Comparison of ENCODE assay signal across 24 mouse cellular contexts in genomic region chr9:92387404-92387803, GRCm38 (mm10).
A peak's percentile ranks its signal among the peaks of the same experiment; 100 is the strongest.
DNase-seq lines count a peak whose midpoint lies in the region; ATAC-seq and TF ChIP-seq lines count a peak whose summit lies in the region.
"Had no signal": no experiment of that assay in that cellular context is flagged by ENCODE, and none has a peak within 500 bp of the region (broad histone marks: within the 10 kb centered on the region; RNA-seq: fewer than 3 reads in every experiment).

No protein-coding gene starts in this region.

- H3K4me2 ChIP-seq in liver, postnatal 0 days (ENCODE audit: low read depth, low read length): no peak overlapping the region
- H3K4me2 ChIP-seq: embryonic facial prominence, embryonic 15.5 days; forebrain, embryonic 12.5 days; heart, embryonic 11.5 days; heart, embryonic 15.5 days; hindbrain, embryonic 13.5 days had no signal

- no peak for TF ChIP-seq EP300 in liver, postnatal 0 days (IDR thresholded peaks at IDR 0.05; ENCODE audit: low read depth)

- no peaks in the 10 kb centered on the region for H3K36me3 ChIP-seq in liver, postnatal 0 days (replicated peaks; ENCODE audit: insufficient read depth, low read length)
- H3K36me3 ChIP-seq: embryonic facial prominence, embryonic 15.5 days; forebrain, embryonic 12.5 days; heart, embryonic 15.5 days; hindbrain, embryonic 13.5 days had no signal

- ATAC-seq in liver, postnatal 0 days: peak; percentile 32; the same call in 1 of the 2 replicates
- peak; percentile 74 for ATAC-seq in megakaryocyte, adult 5-6 weeks (ENCODE audit: poor library complexity, severe bottlenecking)
- ATAC-seq: forebrain, embryonic 16.5 days; hindbrain, postnatal 0 days; Patski had no signal

- H3K4me3 ChIP-seq in liver, postnatal 0 days (ENCODE audit: low read depth, low read length): no peak overlapping the region
- H3K4me3 ChIP-seq: embryonic facial prominence, embryonic 15.5 days; erythroblast, embryonic 14.5 days; forebrain, embryonic 12.5 days; heart, adult 2 months; heart, embryonic 15.5 days; hindbrain, embryonic 13.5 days had no signal

- H3K4me1 ChIP-seq in liver, postnatal 0 days (ENCODE audit: insufficient read depth): no peaks in the 10 kb centered on the region
- H3K4me1 ChIP-seq: embryonic facial prominence, embryonic 15.5 days; forebrain, embryonic 12.5 days; heart, embryonic 15.5 days; hindbrain, embryonic 13.5 days had no signal

- H3K27ac ChIP-seq in liver, postnatal 0 days (ENCODE audit: low read depth): no peak overlapping the region
- H3K27ac ChIP-seq: embryonic facial prominence, embryonic 15.5 days; forebrain, embryonic 12.5 days; heart, adult 2 months; heart, embryonic 15.5 days; hindbrain, embryonic 13.5 days; hindbrain, postnatal 0 days had no signal

- no peaks in the 10 kb centered on the region for H3K9me3 ChIP-seq in liver, postnatal 0 days (ENCODE audit: low read length)
- H3K9me3 ChIP-seq: embryonic facial prominence, embryonic 15.5 days; forebrain, embryonic 12.5 days; heart, embryonic 15.5 days; hindbrain, embryonic 13.5 days had no signal

- DNase-seq in adrenal gland, adult 2 months: peak; percentile 36
- no peak for DNase-seq in adrenal gland, postnatal 4 days (ENCODE audit: low spot score in 2 of 2)
- DNase-seq in liver, postnatal 0 days: no peak
- DNase-seq in liver: no peak
- DNase-seq in right cerebral cortex, postnatal 36 days (ENCODE audit: low spot score in 2 of 2): no peak
- no peak for DNase-seq in thymus, postnatal 4 days
- DNase-seq: cerebellum, adult 2 months; cerebellum, postnatal 10 days; embryo, embryonic 11 days; gastrocnemius, postnatal 10 days; heart, adult 2 months; heart, postnatal 14 days; kidney, adult 11 months had no signal

- WGBS in liver, postnatal 0 days (ENCODE audit: insufficient replicate concordance): 53% methylated on average over 1 of the region's 1 CpGs

- H3K9ac ChIP-seq in liver, postnatal 0 days (replicated peaks): no peak overlapping the region
- H3K9ac ChIP-seq: embryonic facial prominence, embryonic 15.5 days; forebrain, embryonic 12.5 days; heart, embryonic 15.5 days; hindbrain, embryonic 13.5 days had no signal

- H3K27me3 ChIP-seq in liver, postnatal 0 days (ENCODE audit: insufficient read depth, low read length): no peaks in the 10 kb centered on the region
- H3K27me3 ChIP-seq: CH12.LX; embryonic facial prominence, embryonic 15.5 days; forebrain, embryonic 12.5 days; heart, embryonic 15.5 days; hindbrain, embryonic 13.5 days; Patski had no signal

- no peak for TF ChIP-seq CTCF in liver, postnatal 0 days (IDR thresholded peaks at IDR 0.05; ENCODE audit: low read depth)
